Mouse (Mus musculus): ENCODE data around the gene Aacs. TPM values are rescaled to one million over a fixed set of nuclear protein-coding genes. Genes with fewer than 3 reads are reported as not detected.
"Not testable (repeated sequence)": the region's sequence is repeated elsewhere in the genome, so short reads cannot be mapped to it uniquely, and the experiment has no call there.

The Aacs gene
- polyA plus RNA-seq, 1 experiment from 2014 or later: 16.7 TPM

DNA sequence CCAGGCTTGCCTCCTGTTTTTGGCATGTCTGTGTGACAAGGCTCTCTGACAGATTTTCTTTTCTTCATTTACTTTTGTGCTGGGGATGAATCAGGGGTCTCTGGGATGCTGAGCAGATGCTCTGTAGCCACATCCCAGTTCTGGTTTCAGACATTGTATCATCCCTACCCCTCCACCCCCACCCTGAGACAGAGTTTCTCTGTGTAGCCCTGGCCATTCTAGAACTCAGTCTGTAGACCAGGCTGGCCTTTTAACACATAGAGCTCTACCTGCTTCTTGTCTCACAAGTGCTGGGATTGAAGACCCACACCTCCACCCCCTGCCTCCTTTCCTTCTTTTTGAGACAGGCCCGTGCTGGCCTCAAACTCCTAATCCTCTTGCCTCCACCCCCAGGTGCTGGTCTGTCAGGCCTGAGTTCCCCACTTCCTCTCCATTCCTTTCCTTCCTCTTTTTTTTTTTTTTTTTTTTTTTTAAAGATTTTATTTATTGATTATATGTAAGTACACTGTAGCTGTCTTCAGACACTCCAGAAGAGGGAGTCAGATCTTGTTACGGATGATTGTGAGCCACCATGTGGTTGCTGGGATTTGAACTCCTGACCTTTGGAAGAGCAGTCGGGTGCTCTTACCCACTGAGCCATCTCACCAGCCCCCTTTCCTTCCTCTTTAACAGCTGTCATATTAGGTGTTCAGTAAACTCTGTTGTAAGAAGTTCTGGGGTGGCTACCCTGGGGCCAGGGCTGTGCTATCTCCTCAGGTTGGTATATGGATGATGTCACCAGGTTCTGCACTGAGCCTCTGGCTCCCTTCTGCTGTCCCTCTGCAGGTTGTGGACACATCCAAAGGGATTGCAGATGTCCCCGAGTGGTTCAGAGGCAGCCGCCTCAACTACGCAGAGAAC is 8.3 kb downstream of the Aacs start:
- Histone ChIP-seq H3K36me3 (ENCODE audit: control insufficient read depth, insufficient read depth) (peaks cover 9% of the 10 kb centered on the region; the same call in 1 of the 2 replicates), H3K27me3 (ENCODE audit: control insufficient read depth, insufficient read depth, low read length) (no peaks in the 10 kb centered on the region), H3K4me2 (ENCODE audit: low read depth, low read length) (no peak overlapping the region), H3K4me3 (ENCODE audit: low read length) (no peak overlapping the region), H3K27ac (ENCODE audit: low read length) (no peak overlapping the region), H3K4me1 (ENCODE audit: control insufficient read depth, insufficient read depth, low read length) (no peaks in the 10 kb centered on the region), H3K9me3 (replicated peaks; ENCODE audit: control insufficient read depth, low read length) (no peaks in the 10 kb centered on the region), H3K9ac (ENCODE audit: low read length) (no peak overlapping the region)
- WGBS: 73% methylated on average over 5 of the region's 6 CpGs
- ATAC-seq (replicated peaks; ENCODE audit: extremely low read depth, insufficient read depth, low FRiP score): no peak

DNA sequence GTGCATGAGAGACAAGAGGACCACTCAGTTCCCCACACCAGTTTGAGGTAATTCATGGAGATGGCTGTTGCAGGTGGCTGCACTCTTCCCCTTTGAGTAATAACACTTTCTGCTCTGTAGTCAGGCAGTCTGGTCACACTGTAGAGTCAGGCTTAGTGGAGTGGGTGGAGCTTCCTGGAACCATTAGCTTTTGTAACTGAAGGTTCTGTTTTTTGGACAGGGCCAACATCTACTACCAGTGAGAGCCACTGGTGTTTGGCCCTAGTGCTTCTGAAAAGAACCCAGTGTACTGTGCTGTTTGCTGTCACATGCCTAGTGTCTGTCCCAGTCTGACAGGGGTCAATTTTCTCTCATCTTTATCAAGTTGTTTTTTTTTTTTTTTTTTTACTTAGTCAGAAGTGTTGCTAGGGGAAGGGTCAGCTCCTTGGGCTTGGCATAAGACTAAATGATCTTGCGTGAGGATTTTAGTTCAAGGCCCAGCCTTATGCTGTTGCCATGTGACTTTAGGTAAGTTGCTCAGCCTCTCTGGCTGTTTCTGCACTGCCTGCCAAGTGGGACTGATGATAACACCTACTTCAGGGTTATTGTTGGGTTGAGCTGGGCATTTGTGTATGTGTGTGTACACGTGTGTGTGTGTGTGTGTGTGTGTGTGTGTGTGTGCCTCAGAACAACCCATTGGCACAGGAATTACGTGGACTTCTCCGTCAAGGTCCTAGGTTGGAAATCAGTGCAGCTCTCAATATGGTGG is 9.6 kb downstream of the Aacs start:
- no peaks in the 10 kb centered on the region for H3K4me1 ChIP-seq (ENCODE audit: control insufficient read depth, insufficient read depth, low read length)
- no peak for ATAC-seq (replicated peaks; ENCODE audit: extremely low read depth, insufficient read depth, low FRiP score)
- peaks cover 9% of the 10 kb centered on the region; the same call in 1 of the 2 replicates for H3K36me3 ChIP-seq (ENCODE audit: control insufficient read depth, insufficient read depth)
- no peak overlapping the region for H3K9ac ChIP-seq (ENCODE audit: low read length)
- 81% methylated on average over 4 of the region's 4 CpGs for WGBS
- H3K27ac ChIP-seq (ENCODE audit: low read length): no peak overlapping the region
- no peak overlapping the region for H3K4me2 ChIP-seq (ENCODE audit: low read depth, low read length)
- no peaks in the 10 kb centered on the region for H3K27me3 ChIP-seq (ENCODE audit: control insufficient read depth, insufficient read depth, low read length)
- H3K4me3 ChIP-seq (ENCODE audit: low read length): no peak overlapping the region
- no peaks in the 10 kb centered on the region for H3K9me3 ChIP-seq (replicated peaks; ENCODE audit: control insufficient read depth, low read length)

GRCm38 (mm10) chr5:125486088-125486487 is 10.5 kb downstream of the Aacs start:
- Histone ChIP-seq H3K4me3 (ENCODE audit: low read length) (no peak overlapping the region), H3K4me2 (ENCODE audit: low read depth, low read length) (no peak overlapping the region), H3K36me3 (ENCODE audit: control insufficient read depth, insufficient read depth) (peaks cover 9% of the 10 kb centered on the region; the same call in 1 of the 2 replicates), H3K27me3 (ENCODE audit: control insufficient read depth, insufficient read depth, low read length) (no peaks in the 10 kb centered on the region), H3K9me3 (replicated peaks; ENCODE audit: control insufficient read depth, low read length) (no peaks in the 10 kb centered on the region), H3K27ac (ENCODE audit: low read length) (no peak overlapping the region), H3K4me1 (ENCODE audit: control insufficient read depth, insufficient read depth, low read length) (no peaks in the 10 kb centered on the region), H3K9ac (ENCODE audit: low read length) (no peak overlapping the region)
- no peak for ATAC-seq (replicated peaks; ENCODE audit: extremely low read depth, insufficient read depth, low FRiP score)
- 60% methylated on average over 1 of the region's 1 CpGs for WGBS

- Histone ChIP-seq H3K27me3 (ENCODE audit: control insufficient read depth, insufficient read depth, low read length) (no peaks in the 10 kb centered on the region), H3K4me2 (ENCODE audit: low read depth, low read length) (no peak overlapping the region), H3K36me3 (ENCODE audit: control insufficient read depth, insufficient read depth) (peaks cover 9% of the 10 kb centered on the region; the same call in 1 of the 2 replicates), H3K9me3 (replicated peaks; ENCODE audit: control insufficient read depth, low read length) (no peaks in the 10 kb centered on the region), H3K27ac (ENCODE audit: low read length) (no peak overlapping the region), H3K4me3 (ENCODE audit: low read length) (no peak overlapping the region), H3K9ac (ENCODE audit: low read length) (no peak overlapping the region), H3K4me1 (ENCODE audit: control insufficient read depth, insufficient read depth, low read length) (no peaks in the 10 kb centered on the region)
- WGBS: 63% methylated on average over 11 of the region's 11 CpGs
- no peak for ATAC-seq (replicated peaks; ENCODE audit: extremely low read depth, insufficient read depth, low FRiP score)
Observed at GRCm38 (mm10) chr5:125487375-125488115, 11.9 kb downstream of the Aacs start.

DNA sequence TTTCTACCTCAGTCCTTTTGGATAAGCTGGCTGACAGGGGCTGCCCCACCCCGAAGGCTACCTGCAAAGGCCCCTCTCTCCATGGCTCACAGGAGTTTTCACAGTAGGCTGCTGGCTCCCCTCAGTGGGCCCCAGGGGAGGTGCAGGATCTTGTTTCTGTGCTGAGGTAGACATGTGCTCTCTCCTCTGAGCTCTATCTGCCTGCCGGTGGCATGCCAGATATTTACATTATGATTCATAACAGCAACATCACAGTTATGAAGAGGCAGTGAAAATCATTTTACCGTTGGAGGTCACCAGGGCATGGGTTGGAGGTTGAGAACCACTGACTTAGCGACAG is 12.5 kb downstream of the Aacs start:
- peaks cover 3% of the 10 kb centered on the region; the same call in 1 of the 2 replicates for H3K36me3 ChIP-seq (ENCODE audit: control insufficient read depth, insufficient read depth)
- 45% methylated on average over 4 of the region's 4 CpGs for WGBS
- ATAC-seq (replicated peaks; ENCODE audit: extremely low read depth, insufficient read depth, low FRiP score): no peak

DNA sequence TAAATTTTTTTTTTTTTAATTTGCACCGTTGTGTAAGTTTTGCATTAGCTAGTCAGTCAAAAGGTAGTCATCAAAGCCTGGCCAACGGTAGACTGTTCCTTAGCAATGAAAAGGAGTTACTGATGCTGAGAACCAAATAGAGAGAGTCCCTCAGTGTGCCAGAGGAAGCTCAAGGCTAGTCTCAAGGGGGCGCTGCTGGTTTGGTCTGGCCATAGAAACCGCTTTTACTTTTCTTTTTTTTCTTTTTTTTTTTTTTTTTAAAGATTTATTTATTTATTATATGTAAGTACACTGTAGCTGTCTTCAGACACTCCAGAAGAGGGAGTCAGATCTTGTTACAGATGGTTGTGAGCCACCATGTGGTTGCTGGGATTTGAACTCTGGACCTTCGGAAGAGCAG is 13.3 kb downstream of the Aacs start:
- WGBS: 91% methylated on average over 5 of the region's 5 CpGs
- not testable (repeated sequence) for H3K4me2 ChIP-seq (ENCODE audit: low read depth, low read length); H3K27me3 ChIP-seq (ENCODE audit: control insufficient read depth, insufficient read depth, low read length); H3K27ac ChIP-seq (ENCODE audit: low read length); ATAC-seq (replicated peaks; ENCODE audit: extremely low read depth, insufficient read depth, low FRiP score); H3K4me1 ChIP-seq (ENCODE audit: control insufficient read depth, insufficient read depth, low read length); H3K9me3 ChIP-seq (replicated peaks; ENCODE audit: control insufficient read depth, low read length); H3K36me3 ChIP-seq (ENCODE audit: control insufficient read depth, insufficient read depth); H3K9ac ChIP-seq (ENCODE audit: low read length); H3K4me3 ChIP-seq (ENCODE audit: low read length)

More for the DNA sequence above, 12.5 kb downstream of the Aacs start:
- Histone ChIP-seq H3K4me2 (ENCODE audit: low read depth, low read length) (no peak overlapping the region), H3K27me3 (ENCODE audit: control insufficient read depth, insufficient read depth, low read length) (no peaks in the 10 kb centered on the region), H3K27ac (ENCODE audit: low read length) (no peak overlapping the region), H3K4me3 (ENCODE audit: low read length) (no peak overlapping the region), H3K9ac (ENCODE audit: low read length) (no peak overlapping the region), H3K9me3 (replicated peaks; ENCODE audit: control insufficient read depth, low read length) (no peaks in the 10 kb centered on the region), H3K4me1 (ENCODE audit: control insufficient read depth, insufficient read depth, low read length) (no peaks in the 10 kb centered on the region)

GRCm38 (mm10) chr5:125491107-125491506 is 15.5 kb downstream of the Aacs start:
- Histone ChIP-seq H3K4me3 (ENCODE audit: low read length) (no peak overlapping the region), H3K27me3 (ENCODE audit: control insufficient read depth, insufficient read depth, low read length) (no peaks in the 10 kb centered on the region), H3K36me3 (ENCODE audit: control insufficient read depth, insufficient read depth) (no peaks in the 10 kb centered on the region; the same call in 1 of the 2 replicates), H3K27ac (ENCODE audit: low read length) (no peak overlapping the region), H3K9ac (ENCODE audit: low read length) (no peak overlapping the region; the same call in 1 of the 2 replicates), H3K4me1 (ENCODE audit: control insufficient read depth, insufficient read depth, low read length) (no peaks in the 10 kb centered on the region), H3K4me2 (ENCODE audit: low read depth, low read length) (no peak overlapping the region), H3K9me3 (replicated peaks; ENCODE audit: control insufficient read depth, low read length) (no peaks in the 10 kb centered on the region)
- no peak for ATAC-seq (replicated peaks; ENCODE audit: extremely low read depth, insufficient read depth, low FRiP score)
- 88% methylated on average over 10 of the region's 10 CpGs for WGBS

- H3K4me1 ChIP-seq (ENCODE audit: control insufficient read depth, insufficient read depth, low read length): no peaks in the 10 kb centered on the region
- H3K9me3 ChIP-seq (replicated peaks; ENCODE audit: control insufficient read depth, low read length): no peaks in the 10 kb centered on the region
- H3K27me3 ChIP-seq (ENCODE audit: control insufficient read depth, insufficient read depth, low read length): no peaks in the 10 kb centered on the region
- WGBS: 77% methylated on average over 17 of the region's 17 CpGs
- H3K36me3 ChIP-seq (ENCODE audit: control insufficient read depth, insufficient read depth): no peaks in the 10 kb centered on the region; the same call in 1 of the 2 replicates
- H3K4me3 ChIP-seq (ENCODE audit: low read length): no peak overlapping the region
- ATAC-seq (replicated peaks; ENCODE audit: extremely low read depth, insufficient read depth, low FRiP score): no peak
- no peak overlapping the region for H3K9ac ChIP-seq (ENCODE audit: low read length)
- no peak overlapping the region for H3K27ac ChIP-seq (ENCODE audit: low read length)
- H3K4me2 ChIP-seq (ENCODE audit: low read depth, low read length): no peak overlapping the region
Observed at GRCm38 (mm10) chr5:125492379-125493092, 16.9 kb downstream of the Aacs start.

Data from heart, embryonic 16.5 days (tissue).